Comparison of ENCODE assay signal across 8 mouse cellular contexts in the genomic region with DNA sequence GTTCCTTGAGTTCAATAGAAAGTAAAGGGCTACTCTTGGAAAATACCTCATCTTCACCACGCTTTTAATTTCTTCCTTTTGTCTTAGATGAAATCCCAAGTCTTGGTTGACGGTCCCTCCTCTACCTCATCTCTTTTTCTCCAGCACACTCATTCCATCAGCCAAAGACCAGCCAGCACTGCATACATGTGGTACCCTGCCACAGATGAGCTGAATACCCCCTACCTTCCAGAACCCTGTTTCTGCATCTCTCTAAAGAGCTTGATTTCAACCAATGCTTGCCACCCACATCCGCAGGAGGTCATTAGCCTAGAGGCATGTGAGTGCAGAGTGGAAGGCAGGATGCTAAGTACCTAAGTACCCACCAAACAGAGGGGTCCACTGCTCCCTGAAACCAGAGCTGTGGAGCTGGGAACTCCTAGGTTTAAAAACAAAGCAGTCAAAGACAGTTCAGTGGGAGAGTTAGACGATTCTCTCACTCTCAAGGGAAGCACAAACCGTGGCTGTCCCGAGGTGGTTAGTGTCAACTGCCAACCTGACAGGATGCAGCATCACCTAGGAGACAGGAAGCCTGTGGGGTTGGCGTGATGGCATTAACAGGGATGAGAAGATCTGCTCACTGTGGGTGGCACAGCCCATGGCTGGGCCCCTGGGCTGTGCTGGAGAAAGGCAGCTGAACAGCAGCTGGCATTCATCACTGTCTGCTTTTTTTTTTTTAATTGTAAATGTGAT.
DNase-seq lines count a peak whose midpoint lies in the region; ATAC-seq lines count a peak whose summit lies in the region.

No protein-coding gene starts in this region.

- no peaks in the 10 kb centered on the region for H3K36me3 ChIP-seq in lung, embryonic 15.5 days
- no peaks in the 10 kb centered on the region; the same call in 1 of the 2 replicates for H3K36me3 ChIP-seq in forebrain, embryonic 11.5 days (ENCODE audit: control insufficient read depth, insufficient read depth, low read length)

- H3K4me3 ChIP-seq in lung, embryonic 15.5 days = no peak overlapping the region
- no peak overlapping the region for H3K4me3 ChIP-seq in forebrain, embryonic 11.5 days (ENCODE audit: low read depth, low read length)

- H3K9ac ChIP-seq in lung, embryonic 15.5 days = no peak overlapping the region
- H3K9ac ChIP-seq in forebrain, embryonic 11.5 days (ENCODE audit: low read length) = no peak overlapping the region

- no peak for DNase-seq in lung, adult 18-20 months
- peak; percentile 52 for DNase-seq in forebrain, embryonic 11.5 days (ENCODE audit: low spot score)
- peak; percentile 55 for DNase-seq in thymus, postnatal 25 days
- no peak for DNase-seq in adrenal gland, postnatal 36 days
- DNase-seq in ovary, adult 18-20 months (ENCODE audit: low spot score) = no peak

- no peak overlapping the region for H3K4me2 ChIP-seq in lung, embryonic 15.5 days
- no peak overlapping the region for H3K4me2 ChIP-seq in forebrain, embryonic 11.5 days (ENCODE audit: low read depth, low read length, severe bottlenecking)

- no peaks in the 10 kb centered on the region for H3K27me3 ChIP-seq in lung, embryonic 15.5 days
- H3K27me3 ChIP-seq in forebrain, embryonic 11.5 days (ENCODE audit: control insufficient read depth, insufficient read depth, low read length) = no peaks in the 10 kb centered on the region

- ATAC-seq in lung, embryonic 15.5 days (ENCODE audit: borderline replicate concordance, extremely low read depth, low FRiP score, low TSS enrichment) = peak; percentile 66; the same call in 1 of the 2 replicates
- peak; percentile 85 for ATAC-seq in forebrain, embryonic 11.5 days (replicated peaks; ENCODE audit: low FRiP score)
- ATAC-seq in megakaryocyte progenitor cell, adult 5-6 weeks (replicated peaks; ENCODE audit: poor library complexity) = 0 out of 2 replicates have a peak, but pooled peaks have one; percentile 6
- no peak for ATAC-seq in erythroid progenitor cell, adult 5-6 weeks (replicated peaks; ENCODE audit: low FRiP score, poor library complexity, severe bottlenecking)

- peaks cover 37% of the 10 kb centered on the region for H3K4me1 ChIP-seq in lung, embryonic 15.5 days
- peaks cover 11% of the 10 kb centered on the region for H3K4me1 ChIP-seq in forebrain, embryonic 11.5 days (replicated peaks; ENCODE audit: control insufficient read depth, insufficient read depth, low read length)

- WGBS in lung, embryonic 15.5 days = 45% methylated on average over 7 of the region's 7 CpGs
- WGBS in forebrain, embryonic 11.5 days = 26% methylated on average over 7 of the region's 7 CpGs

- H3K27ac ChIP-seq in lung, embryonic 15.5 days = peak overlapping the region; percentile 15; the same call in 1 of the 2 replicates
- peak overlapping the region; percentile 57; the same call in 1 of the 2 replicates for H3K27ac ChIP-seq in forebrain, embryonic 11.5 days (ENCODE audit: low read depth, low read length)

- no peaks in the 10 kb centered on the region for H3K9me3 ChIP-seq in lung, embryonic 15.5 days
- H3K9me3 ChIP-seq in forebrain, embryonic 11.5 days (ENCODE audit: control insufficient read depth, low read length) = no peaks in the 10 kb centered on the region

Comparison
In these comparisons a context has a peak if more than half of its experiments do, and no peak if none do; other contexts are left out.
1. DNase-seq: peak in forebrain, embryonic 11.5 days (single experiment) and thymus, postnatal 25 days (single experiment); none in lung, adult 18-20 months (0 of 2), adrenal gland, postnatal 36 days (0 of 2) and ovary, adult 18-20 months (single experiment).